Mouse (Mus musculus): ENCODE data around the gene Lactb.

- TF ChIP-seq CTCF (IDR thresholded peaks at IDR 0.05; ENCODE audit: extremely low read depth, insufficient read length, insufficient replicate concordance, low read depth, low read length) (no peak), POLR2A (IDR thresholded peaks at IDR 0.05; ENCODE audit: low read depth, low read length) (no peak)
Observed at GRCm38 (mm10) chr9:66952886-66953285, 22.4 kb downstream of the Lactb start.

Data from small intestine, adult 2 months (tissue).